Mouse (Mus musculus): ENCODE measurements at regions not wholly inside any gene's neighbourhood (a gene's known extent, or its start where the extent isn't known, plus 50 kb on each side); places are given as distances from the start of the nearest gene placed in this dataset.

GRCm38 (mm10) chr4:81514547-81514946 is 71.9 kb upstream of the Mpdz start:
- Histone ChIP-seq H3K4me3 (ENCODE audit: low read depth, low read length) (no peak overlapping the region), H3K27me3 (ENCODE audit: control insufficient read depth, insufficient read depth, low read length) (no peaks in the 10 kb centered on the region), H3K4me1 (ENCODE audit: control insufficient read depth, insufficient read depth, low read length) (no peaks in the 10 kb centered on the region), H3K27ac (replicated peaks; ENCODE audit: low read depth, low read length) (no peak overlapping the region), H3K4me2 (ENCODE audit: low read depth, low read length) (no peak overlapping the region), H3K9me3 (replicated peaks; ENCODE audit: control insufficient read depth, low read length) (no peaks in the 10 kb centered on the region), H3K36me3 (replicated peaks; ENCODE audit: control insufficient read depth, insufficient read depth, low read depth, low read length) (no peaks in the 10 kb centered on the region), H3K9ac (replicated peaks; ENCODE audit: low read length) (no peak overlapping the region)
- ATAC-seq (replicated peaks; ENCODE audit: insufficient number of reproducible peaks, low FRiP score, low TSS enrichment, low read depth) (no peak), DNase-seq (ENCODE audit: low spot score) (no peak)
- WGBS, result 90% methylated on average over 4 of the region's 4 CpGs

- Histone ChIP-seq H3K27me3 (ENCODE audit: control insufficient read depth, insufficient read depth, low read length) (no peaks in the 10 kb centered on the region), H3K9ac (replicated peaks; ENCODE audit: low read length) (no peak overlapping the region), H3K36me3 (replicated peaks; ENCODE audit: control insufficient read depth, insufficient read depth, low read depth, low read length) (no peaks in the 10 kb centered on the region), H3K27ac (replicated peaks; ENCODE audit: low read depth, low read length) (no peak overlapping the region), H3K4me1 (ENCODE audit: control insufficient read depth, insufficient read depth, low read length) (no peaks in the 10 kb centered on the region), H3K4me3 (ENCODE audit: low read depth, low read length) (no peak overlapping the region), H3K4me2 (ENCODE audit: low read depth, low read length) (no peak overlapping the region), H3K9me3 (replicated peaks; ENCODE audit: control insufficient read depth, low read length) (no peaks in the 10 kb centered on the region)
- ATAC-seq (replicated peaks; ENCODE audit: insufficient number of reproducible peaks, low FRiP score, low TSS enrichment, low read depth) (no peak), DNase-seq (ENCODE audit: low spot score) (no peak)
- WGBS, result 81% methylated on average over 3 of the region's 3 CpGs
These were observed 69.8 kb upstream of the Mpdz start for GRCm38 (mm10) chr4:81512396-81512795.

GRCm38 (mm10) chr4:81508776-81509175 is 66.2 kb upstream of the Mpdz start:
- no peak overlapping the region for H3K4me2 ChIP-seq (ENCODE audit: low read depth, low read length)

GRCm38 (mm10) chr4:81506841-81507240 is 64.2 kb upstream of the Mpdz start:
- WGBS, result 80% methylated on average over 5 of the region's 5 CpGs
- DNase-seq (ENCODE audit: low spot score), result no peak
- H3K27ac ChIP-seq (replicated peaks; ENCODE audit: low read depth, low read length), result no peak overlapping the region
- ATAC-seq (replicated peaks; ENCODE audit: insufficient number of reproducible peaks, low FRiP score, low TSS enrichment, low read depth), result no peak
- no peaks in the 10 kb centered on the region for H3K9me3 ChIP-seq (replicated peaks; ENCODE audit: control insufficient read depth, low read length)
- H3K9ac ChIP-seq (replicated peaks; ENCODE audit: low read length), result no peak overlapping the region
- H3K4me1 ChIP-seq (ENCODE audit: control insufficient read depth, insufficient read depth, low read length), result no peaks in the 10 kb centered on the region; the same call in 1 of the 2 replicates
- H3K4me3 ChIP-seq (ENCODE audit: low read depth, low read length), result no peak overlapping the region
- H3K27me3 ChIP-seq (ENCODE audit: control insufficient read depth, insufficient read depth, low read length), result no peaks in the 10 kb centered on the region
- no peak overlapping the region for H3K4me2 ChIP-seq (ENCODE audit: low read depth, low read length)
- no peaks in the 10 kb centered on the region for H3K36me3 ChIP-seq (replicated peaks; ENCODE audit: control insufficient read depth, insufficient read depth, low read depth, low read length)

More at GRCm38 (mm10) chr4:81508776-81509175, 66.2 kb upstream of the Mpdz start:
- H3K9ac ChIP-seq (replicated peaks; ENCODE audit: low read length), result no peak overlapping the region
- ATAC-seq (replicated peaks; ENCODE audit: insufficient number of reproducible peaks, low FRiP score, low TSS enrichment, low read depth) (no peak), DNase-seq (ENCODE audit: low spot score) (no peak)
- no peak overlapping the region for H3K27ac ChIP-seq (replicated peaks; ENCODE audit: low read depth, low read length)
- H3K9me3 ChIP-seq (replicated peaks; ENCODE audit: control insufficient read depth, low read length), result no peaks in the 10 kb centered on the region
- no peak overlapping the region for H3K4me3 ChIP-seq (ENCODE audit: low read depth, low read length)
- H3K27me3 ChIP-seq (ENCODE audit: control insufficient read depth, insufficient read depth, low read length), result no peaks in the 10 kb centered on the region
- 96% methylated on average over 1 of the region's 1 CpGs for WGBS
- H3K36me3 ChIP-seq (replicated peaks; ENCODE audit: control insufficient read depth, insufficient read depth, low read depth, low read length), result no peaks in the 10 kb centered on the region
- no peaks in the 10 kb centered on the region; the same call in 1 of the 2 replicates for H3K4me1 ChIP-seq (ENCODE audit: control insufficient read depth, insufficient read depth, low read length)

GRCm38 (mm10) chr4:81506306-81506705 is 63.7 kb upstream of the Mpdz start:
- no peaks in the 10 kb centered on the region for H3K9me3 ChIP-seq (replicated peaks; ENCODE audit: control insufficient read depth, low read length)
- H3K9ac ChIP-seq (replicated peaks; ENCODE audit: low read length), result no peak overlapping the region
- no peak for ATAC-seq (replicated peaks; ENCODE audit: insufficient number of reproducible peaks, low FRiP score, low TSS enrichment, low read depth)
- no peak for DNase-seq (ENCODE audit: low spot score)
- no peak overlapping the region for H3K27ac ChIP-seq (replicated peaks; ENCODE audit: low read depth, low read length)
- WGBS, result 94% methylated on average over 6 of the region's 6 CpGs
- H3K27me3 ChIP-seq (ENCODE audit: control insufficient read depth, insufficient read depth, low read length), result no peaks in the 10 kb centered on the region
- H3K36me3 ChIP-seq (replicated peaks; ENCODE audit: control insufficient read depth, insufficient read depth, low read depth, low read length), result no peaks in the 10 kb centered on the region
- no peak overlapping the region for H3K4me3 ChIP-seq (ENCODE audit: low read depth, low read length)
- no peaks in the 10 kb centered on the region; the same call in 1 of the 2 replicates for H3K4me1 ChIP-seq (ENCODE audit: control insufficient read depth, insufficient read depth, low read length)
- no peak overlapping the region for H3K4me2 ChIP-seq (ENCODE audit: low read depth, low read length)

- no peaks in the 10 kb centered on the region; the same call in 1 of the 2 replicates for H3K4me1 ChIP-seq (ENCODE audit: control insufficient read depth, insufficient read depth, low read length)
- H3K9ac ChIP-seq (replicated peaks; ENCODE audit: low read length), result no peak overlapping the region
- no peaks in the 10 kb centered on the region for H3K9me3 ChIP-seq (replicated peaks; ENCODE audit: control insufficient read depth, low read length)
- no peak overlapping the region for H3K4me3 ChIP-seq (ENCODE audit: low read depth, low read length)
- ATAC-seq (replicated peaks; ENCODE audit: insufficient number of reproducible peaks, low FRiP score, low TSS enrichment, low read depth), result no peak
- 65% methylated on average over 3 of the region's 3 CpGs for WGBS
- no peak overlapping the region for H3K27ac ChIP-seq (replicated peaks; ENCODE audit: low read depth, low read length)
- no peaks in the 10 kb centered on the region for H3K27me3 ChIP-seq (ENCODE audit: control insufficient read depth, insufficient read depth, low read length)
- no peak for DNase-seq (ENCODE audit: low spot score)
- no peaks in the 10 kb centered on the region for H3K36me3 ChIP-seq (replicated peaks; ENCODE audit: control insufficient read depth, insufficient read depth, low read depth, low read length)
- no peak overlapping the region for H3K4me2 ChIP-seq (ENCODE audit: low read depth, low read length)
These were observed 62.5 kb upstream of the Mpdz start for GRCm38 (mm10) chr4:81505096-81505495.

- Histone ChIP-seq H3K4me2 (ENCODE audit: low read depth, low read length) (no peak overlapping the region), H3K27me3 (ENCODE audit: control insufficient read depth, insufficient read depth, low read length) (no peaks in the 10 kb centered on the region), H3K27ac (replicated peaks; ENCODE audit: low read depth, low read length) (no peak overlapping the region), H3K4me3 (ENCODE audit: low read depth, low read length) (no peak overlapping the region), H3K9ac (replicated peaks; ENCODE audit: low read length) (no peak overlapping the region), H3K9me3 (replicated peaks; ENCODE audit: control insufficient read depth, low read length) (no peaks in the 10 kb centered on the region), H3K4me1 (ENCODE audit: control insufficient read depth, insufficient read depth, low read length) (no peaks in the 10 kb centered on the region; the same call in 1 of the 2 replicates), H3K36me3 (replicated peaks; ENCODE audit: control insufficient read depth, insufficient read depth, low read depth, low read length) (no peaks in the 10 kb centered on the region)
- ATAC-seq (replicated peaks; ENCODE audit: insufficient number of reproducible peaks, low FRiP score, low TSS enrichment, low read depth), result no peak
- DNase-seq (ENCODE audit: low spot score), result peak; percentile 28
- 79% methylated on average over 5 of the region's 5 CpGs for WGBS
These were observed 61.3 kb upstream of the Mpdz start for GRCm38 (mm10) chr4:81503941-81504340.

- H3K9ac ChIP-seq (replicated peaks; ENCODE audit: low read length), result no peak overlapping the region
- no peak for ATAC-seq (replicated peaks; ENCODE audit: insufficient number of reproducible peaks, low FRiP score, low TSS enrichment, low read depth)
- no peak for DNase-seq (ENCODE audit: low spot score)
- H3K4me1 ChIP-seq (ENCODE audit: control insufficient read depth, insufficient read depth, low read length), result no peaks in the 10 kb centered on the region; the same call in 1 of the 2 replicates
- H3K4me2 ChIP-seq (ENCODE audit: low read depth, low read length), result no peak overlapping the region
- H3K36me3 ChIP-seq (replicated peaks; ENCODE audit: control insufficient read depth, insufficient read depth, low read depth, low read length), result no peaks in the 10 kb centered on the region
- no peaks in the 10 kb centered on the region for H3K9me3 ChIP-seq (replicated peaks; ENCODE audit: control insufficient read depth, low read length)
- no peak overlapping the region for H3K27ac ChIP-seq (replicated peaks; ENCODE audit: low read depth, low read length)
- H3K27me3 ChIP-seq (ENCODE audit: control insufficient read depth, insufficient read depth, low read length), result no peaks in the 10 kb centered on the region
- no peak overlapping the region for H3K4me3 ChIP-seq (ENCODE audit: low read depth, low read length)
- WGBS, result 58% methylated on average over 5 of the region's 5 CpGs
These were observed 59.2 kb upstream of the Mpdz start for GRCm38 (mm10) chr4:81501802-81502201.
